Mouse (Mus musculus) G1E (cell line): ENCODE results near the gene Lrcol1.

Experiments
- CTCF ChIP-seq: IDR thresholded peaks from 2 replicates; pipeline ENCODE4 v1.5.1; 2012; ENCODE audit warnings: low read depth, low read length, inconsistent platforms, mixed read lengths
- GATA2 ChIP-seq: IDR thresholded peaks from 2 replicates; pipeline ENCODE4 v1.6.1; 2012; ENCODE audit warnings: low read depth, low read length, inconsistent platforms, borderline replicate concordance
- TAL1 ChIP-seq: conservative IDR thresholded peaks from 2 replicates; pipeline ENCODE4 v1.6.1; 2012; ENCODE audit warnings: low read depth, low read length, inconsistent platforms, mixed read lengths

DNA sequence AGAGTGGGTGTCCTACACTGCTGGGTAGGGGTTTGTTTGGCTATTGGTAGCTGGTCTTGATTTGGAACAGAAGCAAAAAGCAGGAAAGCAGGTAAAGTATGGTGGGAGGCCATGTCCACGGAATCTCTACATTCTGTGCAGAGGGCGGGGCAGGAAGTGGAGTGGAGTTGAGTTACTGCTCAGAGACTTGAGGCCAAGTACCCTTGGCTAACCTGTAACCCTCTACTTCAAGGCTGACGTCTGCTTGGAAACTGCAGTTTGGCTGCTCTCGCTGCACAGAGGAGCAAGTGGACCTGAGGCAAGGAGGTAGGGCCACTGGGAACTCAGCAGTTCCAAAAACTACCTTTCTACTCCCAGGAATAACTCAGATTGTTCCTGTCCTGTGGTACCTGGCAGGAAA lies at the start of gene Lrcol1:
- TF ChIP-seq CTCF (no peak), TAL1 (no peak), GATA2 (no peak)
